Mouse (Mus musculus): ENCODE results near the gene Ppp5c.
A peak's percentile ranks its signal among the peaks of the same experiment; 100 is the strongest.

The Ppp5c gene

GRCm38 (mm10) chr7:16982859-16983568, 44.7 kb downstream of the Ppp5c start, which contains the start of gene Gm42372:
Gm42372 (plus strand) TSS chr7:16983086.
- DNase-seq (ENCODE audit: low read depth, low spot score): peak; percentile 98

- peak; percentile 76 for DNase-seq (ENCODE audit: low read depth, low spot score)
These were observed 47.4 kb downstream of the Ppp5c start for GRCm38 (mm10) chr7:16980348-16980747.

GRCm38 (mm10) chr7:16978593-16978992, 49.1 kb downstream of the Ppp5c start:
- no peak for DNase-seq (ENCODE audit: low read depth, low spot score)

- no peak for DNase-seq (ENCODE audit: low read depth, low spot score)
These were observed 49.6 kb downstream of the Ppp5c start for GRCm38 (mm10) chr7:16978173-16978572.

GRCm38 (mm10) chr7:16976298-16976697, 51.4 kb downstream of the Ppp5c start:
- DNase-seq (ENCODE audit: low read depth, low spot score): no peak

GRCm38 (mm10) chr7:16974018-16974417, 53.7 kb downstream of the Ppp5c start:
- peak; percentile 92 for DNase-seq (ENCODE audit: low read depth, low spot score)

GRCm38 (mm10) chr7:16971160-16971559, 56.6 kb downstream of the Ppp5c start:
- no peak for DNase-seq (ENCODE audit: low read depth, low spot score)

GRCm38 (mm10) chr7:16968414-16968813, 59.3 kb downstream of the Ppp5c start:
- DNase-seq (ENCODE audit: low read depth, low spot score): no peak

- DNase-seq (ENCODE audit: low read depth, low spot score): no peak
These were observed 66.0 kb downstream of the Ppp5c start for GRCm38 (mm10) chr7:16961678-16962077.

- peak; percentile 99 for DNase-seq (ENCODE audit: low read depth, low spot score)
These were observed 68.1 kb downstream of the Ppp5c start, which contains the start of gene Pnmal1 for GRCm38 (mm10) chr7:16959539-16960187. Pnmal1 (plus strand) TSS chr7:16959679.

GRCm38 (mm10) chr7:16956410-16957265, 71.1 kb downstream of the Ppp5c start:
- peak; percentile 94 for DNase-seq (ENCODE audit: low read depth, low spot score)

GRCm38 (mm10) chr7:16955712-16956111, 72.0 kb downstream of the Ppp5c start:
- DNase-seq (ENCODE audit: low read depth, low spot score): no peak

Measured in brain, adult 2 months (tissue).